Mouse (Mus musculus): Measurements from ENCODE around the gene Pex11g. TPM values are rescaled to one million over a fixed set of nuclear protein-coding genes. Genes with fewer than 3 reads are reported as not detected.

The Pex11g gene
- polyA plus RNA-seq, 1 experiment = 15.1 TPM

- peak; percentile 81 for DNase-seq
- Histone ChIP-seq H3K36me3 (ENCODE audit: control insufficient read depth, insufficient read depth, low read length) (peaks cover 1% of the 10 kb centered on the region), H3K4me3 (ENCODE audit: insufficient read depth, low read depth, low read length) (no peak overlapping the region), H3K27ac (ENCODE audit: insufficient read depth, low read depth, low read length) (peak overlapping the region; percentile 29; the same call in 1 of the 2 replicates), H3K27me3 (replicated peaks; ENCODE audit: control insufficient read depth, insufficient read depth, low read length) (no peaks in the 10 kb centered on the region), H3K4me1 (ENCODE audit: control insufficient read depth, insufficient read depth, low read length) (peaks cover 2% of the 10 kb centered on the region; the same call in 1 of the 2 replicates)
- WGBS = 39% methylated on average over 2 of the region's 2 CpGs
- TF ChIP-seq CTCF (conservative IDR thresholded peaks at IDR 0.05; ENCODE audit: insufficient read depth, insufficient read length, low read depth, low read length) (no peak), POLR2A (IDR thresholded peaks at IDR 0.05; ENCODE audit: low read depth, low read length) (no peak)
Measured at GRCm38 (mm10) chr8:3429966-3430365, 37.5 kb downstream of the Pex11g start.

GRCm38 (mm10) chr8:3428426-3428825, 39.1 kb downstream of the Pex11g start:
- DNase-seq = no peak
- TF ChIP-seq POLR2A (IDR thresholded peaks at IDR 0.05; ENCODE audit: low read depth, low read length) (no peak), CTCF (conservative IDR thresholded peaks at IDR 0.05; ENCODE audit: insufficient read depth, insufficient read length, low read depth, low read length) (no peak)
- no peaks in the 10 kb centered on the region for H3K27me3 ChIP-seq (replicated peaks; ENCODE audit: control insufficient read depth, insufficient read depth, low read length)
- H3K36me3 ChIP-seq (ENCODE audit: control insufficient read depth, insufficient read depth, low read length) = no peaks in the 10 kb centered on the region; the same call in 1 of the 2 replicates
- H3K27ac ChIP-seq (ENCODE audit: insufficient read depth, low read depth, low read length) = no peak overlapping the region
- 90% methylated on average over 2 of the region's 2 CpGs for WGBS
- no peak overlapping the region for H3K4me3 ChIP-seq (ENCODE audit: insufficient read depth, low read depth, low read length)
- H3K4me1 ChIP-seq (ENCODE audit: control insufficient read depth, insufficient read depth, low read length) = peaks cover 2% of the 10 kb centered on the region; the same call in 1 of the 2 replicates

DNA sequence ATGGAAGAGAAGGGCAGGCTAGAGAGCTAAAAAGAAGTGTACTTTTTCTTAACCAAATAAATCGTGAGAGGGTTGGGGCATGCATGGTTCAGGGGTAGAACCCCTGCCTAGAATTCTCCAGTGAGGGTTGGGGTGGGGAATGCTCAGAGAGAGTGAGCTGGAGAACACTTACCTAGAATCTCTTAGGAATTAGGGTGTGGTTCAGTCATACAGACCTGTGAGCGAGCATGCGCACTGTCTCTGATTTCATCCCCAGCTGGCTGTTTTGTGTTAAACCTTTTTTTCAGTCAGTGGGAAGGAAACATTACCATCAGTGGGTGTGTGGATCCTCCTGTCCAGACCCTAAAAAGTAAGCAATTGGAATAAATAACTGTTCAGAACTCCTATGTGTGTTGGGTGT, 41.3 kb downstream of the Pex11g start:
- TF ChIP-seq POLR2A (IDR thresholded peaks at IDR 0.05; ENCODE audit: low read depth, low read length) (no peak), CTCF (conservative IDR thresholded peaks at IDR 0.05; ENCODE audit: insufficient read depth, insufficient read length, low read depth, low read length) (no peak)
- Histone ChIP-seq H3K27me3 (replicated peaks; ENCODE audit: control insufficient read depth, insufficient read depth, low read length) (no peaks in the 10 kb centered on the region), H3K36me3 (ENCODE audit: control insufficient read depth, insufficient read depth, low read length) (no peaks in the 10 kb centered on the region; the same call in 1 of the 2 replicates), H3K27ac (ENCODE audit: insufficient read depth, low read depth, low read length) (no peak overlapping the region), H3K4me1 (ENCODE audit: control insufficient read depth, insufficient read depth, low read length) (peaks cover 5% of the 10 kb centered on the region; the same call in 1 of the 2 replicates), H3K4me3 (ENCODE audit: insufficient read depth, low read depth, low read length) (no peak overlapping the region)
- WGBS = 88% methylated on average over 3 of the region's 3 CpGs
- no peak for DNase-seq

DNA sequence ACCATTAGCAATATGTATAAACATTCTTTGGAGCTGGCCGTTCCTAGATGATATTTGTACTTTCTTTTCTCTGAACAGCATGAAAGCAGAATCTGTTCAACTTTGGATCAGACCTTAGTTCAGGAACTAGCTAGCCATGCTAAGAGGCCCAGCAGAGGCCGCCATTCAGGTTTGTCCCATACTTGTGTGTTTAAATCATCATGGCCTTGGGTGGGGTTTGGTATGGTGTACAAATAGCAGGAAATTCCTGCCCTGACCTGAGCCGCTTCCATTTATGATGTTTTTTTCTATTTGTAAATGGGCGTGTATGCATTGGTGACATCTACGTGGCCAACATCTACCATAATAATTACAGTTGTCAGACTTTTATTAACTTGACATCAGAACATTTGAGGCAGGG, 42.3 kb downstream of the Pex11g start:
- DNase-seq = no peak
- no peak overlapping the region for H3K27ac ChIP-seq (ENCODE audit: insufficient read depth, low read depth, low read length)
- peaks cover 9% of the 10 kb centered on the region; the same call in 1 of the 2 replicates for H3K4me1 ChIP-seq (ENCODE audit: control insufficient read depth, insufficient read depth, low read length)
- no peaks in the 10 kb centered on the region; the same call in 1 of the 2 replicates for H3K36me3 ChIP-seq (ENCODE audit: control insufficient read depth, insufficient read depth, low read length)
- WGBS = 83% methylated on average over 5 of the region's 5 CpGs
- no peaks in the 10 kb centered on the region for H3K27me3 ChIP-seq (replicated peaks; ENCODE audit: control insufficient read depth, insufficient read depth, low read length)
- TF ChIP-seq POLR2A (IDR thresholded peaks at IDR 0.05; ENCODE audit: low read depth, low read length) = no peak
- TF ChIP-seq CTCF (conservative IDR thresholded peaks at IDR 0.05; ENCODE audit: insufficient read depth, insufficient read length, low read depth, low read length) = no peak
- H3K4me3 ChIP-seq (ENCODE audit: insufficient read depth, low read depth, low read length) = no peak overlapping the region

DNA sequence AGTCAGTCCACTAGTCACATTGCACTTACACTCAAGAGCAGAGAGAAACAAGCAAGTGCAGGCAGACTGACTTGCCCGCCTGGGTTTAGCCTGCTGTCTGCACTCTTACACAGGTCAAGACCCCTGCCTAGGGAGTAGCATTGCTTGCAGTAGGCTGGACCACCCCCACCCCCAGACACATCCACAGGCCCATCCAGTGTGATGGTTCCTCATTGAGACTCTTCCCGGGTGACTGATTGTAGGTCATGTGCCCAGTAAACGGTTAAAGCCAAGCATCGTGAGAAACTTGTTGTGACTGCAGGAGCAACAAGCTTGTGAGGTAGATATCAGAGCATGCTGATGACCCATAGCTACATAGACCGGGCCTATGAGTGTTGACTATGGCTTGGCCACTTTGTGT, 46.0 kb downstream of the Pex11g start:
- Histone ChIP-seq H3K27me3 (replicated peaks; ENCODE audit: control insufficient read depth, insufficient read depth, low read length) (no peaks in the 10 kb centered on the region), H3K4me3 (ENCODE audit: insufficient read depth, low read depth, low read length) (no peak overlapping the region), H3K36me3 (ENCODE audit: control insufficient read depth, insufficient read depth, low read length) (no peaks in the 10 kb centered on the region), H3K4me1 (ENCODE audit: control insufficient read depth, insufficient read depth, low read length) (peaks cover 27% of the 10 kb centered on the region), H3K27ac (ENCODE audit: insufficient read depth, low read depth, low read length) (no peak overlapping the region)
- 62% methylated on average over 5 of the region's 5 CpGs for WGBS
- no peak for DNase-seq
- TF ChIP-seq CTCF (conservative IDR thresholded peaks at IDR 0.05; ENCODE audit: insufficient read depth, insufficient read length, low read depth, low read length) = no peak
- TF ChIP-seq POLR2A (IDR thresholded peaks at IDR 0.05; ENCODE audit: low read depth, low read length) = no peak

DNA sequence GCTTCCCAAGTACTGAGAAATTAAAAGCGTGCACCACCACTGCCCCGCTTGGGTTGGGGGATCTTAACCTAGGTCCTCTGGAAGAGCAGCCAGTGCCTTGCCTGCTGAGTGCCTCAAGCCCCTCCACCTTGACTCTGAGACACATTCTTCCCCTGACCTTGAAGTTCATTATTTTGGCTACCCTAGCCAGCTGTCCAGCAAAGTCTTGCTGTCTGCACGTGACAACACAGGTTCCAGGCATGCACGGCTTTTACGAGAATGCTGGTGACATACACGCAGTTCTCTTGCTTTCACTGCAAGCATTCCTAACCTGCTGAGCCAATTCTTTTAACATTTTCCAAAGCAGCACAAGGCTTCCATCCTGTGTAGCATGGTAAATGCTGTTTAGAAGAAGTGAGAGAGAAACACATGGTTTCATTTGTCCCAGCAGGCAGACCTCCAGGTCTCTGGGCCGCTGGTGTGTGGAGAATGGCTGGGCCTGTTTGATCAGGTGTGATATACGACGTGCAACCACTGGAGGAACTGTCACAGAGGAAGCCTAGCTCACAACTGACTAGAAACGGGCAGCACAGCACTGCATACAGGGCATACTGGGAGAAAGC, 47.3 kb downstream of the Pex11g start:
- 46% methylated on average over 10 of the region's 10 CpGs for WGBS
- Histone ChIP-seq H3K27ac (ENCODE audit: insufficient read depth, low read depth, low read length) (peak overlapping the region; percentile 42; the same call in 1 of the 2 replicates), H3K27me3 (replicated peaks; ENCODE audit: control insufficient read depth, insufficient read depth, low read length) (no peaks in the 10 kb centered on the region), H3K36me3 (ENCODE audit: control insufficient read depth, insufficient read depth, low read length) (no peaks in the 10 kb centered on the region), H3K4me1 (ENCODE audit: control insufficient read depth, insufficient read depth, low read length) (peaks cover 27% of the 10 kb centered on the region), H3K4me3 (ENCODE audit: insufficient read depth, low read depth, low read length) (no peak overlapping the region)
- TF ChIP-seq CTCF (conservative IDR thresholded peaks at IDR 0.05; ENCODE audit: insufficient read depth, insufficient read length, low read depth, low read length) = no peak
- no peak for TF ChIP-seq POLR2A (IDR thresholded peaks at IDR 0.05; ENCODE audit: low read depth, low read length)
- peak; percentile 40 for DNase-seq

GRCm38 (mm10) chr8:3418101-3418500, 49.4 kb downstream of the Pex11g start:
- H3K27ac ChIP-seq (ENCODE audit: insufficient read depth, low read depth, low read length) = 0 out of 2 replicates have a peak overlapping the region, but pooled peaks have one; percentile 9
- DNase-seq = no peak
- no peaks in the 10 kb centered on the region for H3K36me3 ChIP-seq (ENCODE audit: control insufficient read depth, insufficient read depth, low read length)

More at GRCm38 (mm10) chr8:3418101-3418500, 49.4 kb downstream of the Pex11g start:
- no peaks in the 10 kb centered on the region for H3K27me3 ChIP-seq (replicated peaks; ENCODE audit: control insufficient read depth, insufficient read depth, low read length)
- no peak overlapping the region for H3K4me3 ChIP-seq (ENCODE audit: insufficient read depth, low read depth, low read length)
- TF ChIP-seq CTCF (conservative IDR thresholded peaks at IDR 0.05; ENCODE audit: insufficient read depth, insufficient read length, low read depth, low read length) (no peak), POLR2A (IDR thresholded peaks at IDR 0.05; ENCODE audit: low read depth, low read length) (no peak)
- WGBS = 87% methylated on average over 1 of the region's 1 CpGs
- H3K4me1 ChIP-seq (ENCODE audit: control insufficient read depth, insufficient read depth, low read length) = peaks cover 27% of the 10 kb centered on the region
